Mouse (Mus musculus): ENCODE measurements around the gene Zfp541.

DNA sequence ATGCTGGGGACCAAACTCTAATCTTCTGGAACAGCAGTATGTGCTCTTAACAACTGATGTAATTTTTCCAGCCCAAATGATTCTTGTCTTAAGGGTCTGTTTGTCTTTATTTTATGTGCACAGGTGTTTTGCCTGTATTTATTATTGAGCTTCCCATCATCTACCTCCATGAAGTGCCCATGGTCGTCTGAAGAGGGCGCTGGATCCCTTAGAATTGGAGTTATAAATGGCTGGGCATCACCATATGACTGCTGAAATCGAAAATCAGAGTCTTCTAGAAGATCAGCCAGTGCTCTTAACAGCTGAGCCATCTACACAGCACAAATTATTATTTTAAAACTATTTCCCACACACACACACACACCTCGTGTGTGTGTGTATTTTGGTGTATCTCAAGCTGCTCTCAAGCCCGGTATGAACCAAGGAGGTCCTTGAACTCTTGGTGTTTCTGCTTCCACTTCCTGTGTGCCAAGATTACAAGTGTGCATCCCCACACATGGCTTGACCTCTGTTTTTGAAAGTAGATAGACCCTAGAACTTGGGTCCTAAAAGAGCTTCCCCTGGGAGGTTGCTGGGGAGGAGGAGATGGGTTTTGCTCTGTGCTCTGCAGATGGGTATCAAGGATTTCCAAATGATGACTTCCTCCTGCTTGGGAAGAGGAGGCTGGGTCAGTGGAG lies 5.0 kb upstream of the Zfp541 start:
- no peak for TF ChIP-seq POLR2A (IDR thresholded peaks at IDR 0.05; ENCODE audit: borderline replicate concordance, extremely low read depth, insufficient read depth, insufficient read length, poor library complexity, severe bottlenecking)
- peak; percentile 45; the same call in 1 of the 2 replicates for TF ChIP-seq CTCF (IDR thresholded peaks at IDR 0.05; ENCODE audit: borderline replicate concordance, extremely low read depth, insufficient read depth, insufficient read length)

Measured in brain, embryonic 14.5 days (tissue).